Mouse (Mus musculus): ENCODE measurements around the gene March2. TPM values are rescaled to one million over a fixed set of nuclear protein-coding genes. Genes with fewer than 3 reads are reported as not detected.

The March2 gene
- 65.8 and 73.1 TPM in 2 replicates for polyA plus RNA-seq (2016; fragmentation: Nextera tagmentation; extraction: Ambion mirVana)

- Histone ChIP-seq H3K36me3 (no peaks in the 10 kb centered on the region), H3K4me3 (peak within 1 kb of the TSS; percentile 92), H3K27me3 (ENCODE audit: insufficient read depth, poor library complexity, severe bottlenecking) (no peaks in the 10 kb centered on the region), H3K9me3 (no peaks in the 10 kb centered on the region), H3K27ac (peak within 1 kb of the TSS; percentile 89), H3K4me1 (peaks cover 6% of the 10 kb centered on the region; the same call in 1 of the 2 replicates)
- peak; percentile 99 for DNase-seq (ENCODE audit: low spot score)
- under 1% methylated on average over 46 of the region's 46 CpGs for WGBS
Measured at GRCm38 (mm10) chr17:33718384-33718881, at the start of gene March2. March2 (minus strand) TSS chr17:33718670.

GRCm38 (mm10) chr17:33766389-33766788 lies 47.9 kb upstream of the March2 start:
- 64% methylated on average over 3 of the region's 3 CpGs for WGBS
- no peaks in the 10 kb centered on the region for H3K4me1 ChIP-seq
- DNase-seq (ENCODE audit: low spot score): no peak
- no peaks in the 10 kb centered on the region for H3K36me3 ChIP-seq
- H3K9me3 ChIP-seq: no peaks in the 10 kb centered on the region
- no peak overlapping the region for H3K27ac ChIP-seq
- no peaks in the 10 kb centered on the region for H3K27me3 ChIP-seq (ENCODE audit: insufficient read depth, poor library complexity, severe bottlenecking)
- no peak overlapping the region for H3K4me3 ChIP-seq

GRCm38 (mm10) chr17:33760255-33761165 lies 42.0 kb upstream of the March2 start, which contains the start of gene Rab11b:
Rab11b (minus strand) TSS chr17:33760530.
- Histone ChIP-seq H3K4me1 (peaks cover 37% of the 10 kb centered on the region), H3K27ac (peak within 1 kb of the TSS; percentile 97), H3K9me3 (no peaks in the 10 kb centered on the region), H3K27me3 (ENCODE audit: insufficient read depth, poor library complexity, severe bottlenecking) (no peaks in the 10 kb centered on the region), H3K36me3 (peaks cover 8% of the 10 kb centered on the region), H3K4me3 (peak within 1 kb of the TSS; percentile 77)
- DNase-seq (ENCODE audit: low spot score): peak; percentile 100
- WGBS: 3% methylated on average over 35 of the region's 35 CpGs

- peak; percentile 98 for DNase-seq (ENCODE audit: low spot score)
- Histone ChIP-seq H3K4me3 (peak overlapping the region; percentile 77), H3K27ac (peak overlapping the region; percentile 97), H3K27me3 (ENCODE audit: insufficient read depth, poor library complexity, severe bottlenecking) (no peaks in the 10 kb centered on the region), H3K36me3 (peaks cover 11% of the 10 kb centered on the region), H3K4me1 (peaks cover 41% of the 10 kb centered on the region), H3K9me3 (no peaks in the 10 kb centered on the region)
- under 1% methylated on average over 37 of the region's 38 CpGs for WGBS
Measured at GRCm38 (mm10) chr17:33759767-33760254, 41.3 kb upstream of the March2 start.

GRCm38 (mm10) chr17:33757231-33757630 lies 38.8 kb upstream of the March2 start:
- H3K27me3 ChIP-seq (ENCODE audit: insufficient read depth, poor library complexity, severe bottlenecking): no peaks in the 10 kb centered on the region
- no peaks in the 10 kb centered on the region for H3K9me3 ChIP-seq
- H3K36me3 ChIP-seq: peaks cover 11% of the 10 kb centered on the region
- 60% methylated on average over 4 of the region's 4 CpGs for WGBS
- no peak for DNase-seq (ENCODE audit: low spot score)
- peak overlapping the region; percentile 16; the same call in 1 of the 2 replicates for H3K4me3 ChIP-seq
- H3K4me1 ChIP-seq: peaks cover 41% of the 10 kb centered on the region
- no peak overlapping the region for H3K27ac ChIP-seq

GRCm38 (mm10) chr17:33756108-33756790 lies 37.8 kb upstream of the March2 start:
- H3K27ac ChIP-seq: 0 out of 2 replicates have a peak overlapping the region, but pooled peaks have one; percentile 16
- 89% methylated on average over 3 of the region's 3 CpGs for WGBS

GRCm38 (mm10) chr17:33755418-33756107 lies 37.1 kb upstream of the March2 start:
- no peaks in the 10 kb centered on the region for H3K27me3 ChIP-seq (ENCODE audit: insufficient read depth, poor library complexity, severe bottlenecking)
- WGBS: 85% methylated on average over 10 of the region's 10 CpGs
- no peaks in the 10 kb centered on the region for H3K9me3 ChIP-seq
- H3K27ac ChIP-seq: 0 out of 2 replicates have a peak overlapping the region, but pooled peaks have one; percentile 16
- H3K4me3 ChIP-seq: 0 out of 2 replicates have a peak overlapping the region, but pooled peaks have one; percentile 12
- no peak for DNase-seq (ENCODE audit: low spot score)
- H3K36me3 ChIP-seq: peaks cover 19% of the 10 kb centered on the region
- H3K4me1 ChIP-seq: peaks cover 42% of the 10 kb centered on the region

More at GRCm38 (mm10) chr17:33756108-33756790, 37.8 kb upstream of the March2 start:
- peaks cover 41% of the 10 kb centered on the region for H3K4me1 ChIP-seq
- H3K27me3 ChIP-seq (ENCODE audit: insufficient read depth, poor library complexity, severe bottlenecking): no peaks in the 10 kb centered on the region
- no peaks in the 10 kb centered on the region for H3K9me3 ChIP-seq
- no peak for DNase-seq (ENCODE audit: low spot score)
- H3K36me3 ChIP-seq: peaks cover 12% of the 10 kb centered on the region
- 0 out of 2 replicates have a peak overlapping the region, but pooled peaks have one; percentile 12 for H3K4me3 ChIP-seq

GRCm38 (mm10) chr17:33754656-33755055 lies 36.2 kb upstream of the March2 start:
- DNase-seq (ENCODE audit: low spot score): no peak
- Histone ChIP-seq H3K27me3 (ENCODE audit: insufficient read depth, poor library complexity, severe bottlenecking) (no peaks in the 10 kb centered on the region), H3K27ac (no peak overlapping the region), H3K4me3 (no peak overlapping the region), H3K9me3 (no peaks in the 10 kb centered on the region), H3K4me1 (peaks cover 45% of the 10 kb centered on the region), H3K36me3 (peaks cover 28% of the 10 kb centered on the region)
- WGBS: 89% methylated on average over 1 of the region's 1 CpGs

- H3K9me3 ChIP-seq: no peaks in the 10 kb centered on the region
- DNase-seq (ENCODE audit: low spot score): no peak
- no peaks in the 10 kb centered on the region for H3K27me3 ChIP-seq (ENCODE audit: insufficient read depth, poor library complexity, severe bottlenecking)
- H3K4me3 ChIP-seq: no peak overlapping the region
- 94% methylated on average over 2 of the region's 2 CpGs for WGBS
- no peak overlapping the region for H3K27ac ChIP-seq
- H3K36me3 ChIP-seq: peaks cover 50% of the 10 kb centered on the region
- peaks cover 25% of the 10 kb centered on the region for H3K4me1 ChIP-seq
Measured at GRCm38 (mm10) chr17:33752297-33752696, 33.8 kb upstream of the March2 start.

- Histone ChIP-seq H3K27me3 (ENCODE audit: insufficient read depth, poor library complexity, severe bottlenecking) (no peaks in the 10 kb centered on the region), H3K9me3 (no peaks in the 10 kb centered on the region), H3K4me3 (no peak overlapping the region), H3K27ac (no peak overlapping the region), H3K36me3 (peaks cover 47% of the 10 kb centered on the region), H3K4me1 (peaks cover 16% of the 10 kb centered on the region)
- peak; percentile 60 for DNase-seq (ENCODE audit: low spot score)
Measured at GRCm38 (mm10) chr17:33751181-33751580, 32.7 kb upstream of the March2 start.

GRCm38 (mm10) chr17:33749451-33749850 lies 31.0 kb upstream of the March2 start:
- Histone ChIP-seq H3K4me3 (no peak overlapping the region), H3K27me3 (ENCODE audit: insufficient read depth, poor library complexity, severe bottlenecking) (no peaks in the 10 kb centered on the region), H3K27ac (no peak overlapping the region), H3K36me3 (peaks cover 53% of the 10 kb centered on the region), H3K9me3 (no peaks in the 10 kb centered on the region), H3K4me1 (peaks cover 11% of the 10 kb centered on the region; the same call in 1 of the 2 replicates)
- 91% methylated on average over 5 of the region's 5 CpGs for WGBS
- peak; percentile 43 for DNase-seq (ENCODE audit: low spot score)

- Histone ChIP-seq H3K4me3 (no peak overlapping the region), H3K9me3 (no peaks in the 10 kb centered on the region), H3K27me3 (ENCODE audit: insufficient read depth, poor library complexity, severe bottlenecking) (no peaks in the 10 kb centered on the region), H3K27ac (no peak overlapping the region), H3K36me3 (peaks cover 49% of the 10 kb centered on the region), H3K4me1 (peaks cover 11% of the 10 kb centered on the region; the same call in 1 of the 2 replicates)
- 72% methylated on average over 2 of the region's 2 CpGs for WGBS
- no peak for DNase-seq (ENCODE audit: low spot score)
Measured at GRCm38 (mm10) chr17:33746011-33746410, 27.5 kb upstream of the March2 start.

All from heart, embryonic 10.5 days (tissue).